25 mouse cellular contexts compared by ENCODE assay signal in the genomic region with DNA sequence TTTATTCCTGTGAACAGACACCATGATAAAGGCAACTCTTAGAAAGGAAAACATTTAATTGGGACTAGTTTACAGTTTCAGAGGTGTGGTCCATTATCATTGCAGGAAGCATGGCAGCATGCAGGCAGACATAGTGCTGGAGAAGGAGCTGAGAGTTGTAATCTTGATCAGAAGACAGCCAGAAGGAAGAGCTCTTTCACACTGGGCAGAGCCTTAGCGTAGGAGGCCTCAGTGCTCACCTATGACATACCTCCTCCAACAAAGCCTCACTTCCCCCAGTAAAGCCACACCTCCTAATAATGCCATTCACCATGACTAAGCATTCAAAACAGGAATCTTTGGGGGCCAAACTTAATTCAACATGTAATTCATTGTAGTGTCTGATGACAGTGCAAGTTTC. TPM values are rescaled to one million over a fixed set of nuclear protein-coding genes. Genes with fewer than 3 reads are reported as not detected.
A peak's percentile ranks its signal among the peaks of the same experiment; 100 is the strongest.
DNase-seq lines count a peak whose midpoint lies in the region; ATAC-seq and TF ChIP-seq lines count a peak whose summit lies in the region.
"Had no signal": no experiment of that assay in that cellular context is flagged by ENCODE, and none has a peak within 500 bp of the region (broad histone marks: within the 10 kb centered on the region; RNA-seq: fewer than 3 reads in every experiment).

No protein-coding gene starts in this region.

- no peak overlapping the region for H3K4me2 ChIP-seq in liver, embryonic 15.5 days
- H3K4me2 ChIP-seq: heart, embryonic 15.5 days had no signal

- H3K27me3 ChIP-seq in G1E (ENCODE audit: insufficient read depth, low read length): no peaks in the 10 kb centered on the region
- no peaks in the 10 kb centered on the region for H3K27me3 ChIP-seq in liver, embryonic 15.5 days
- H3K27me3 ChIP-seq: heart, embryonic 15.5 days had no signal

- peak; percentile 89 for ATAC-seq in G1E (ENCODE audit: extremely low read depth, insufficient number of reproducible peaks, low FRiP score, poor library complexity, severe bottlenecking)
- peak; percentile 56 for ATAC-seq in granulocyte monocyte progenitor cell, adult 5-6 weeks (replicated peaks; ENCODE audit: poor library complexity, severe bottlenecking)
- peak; percentile 80 for ATAC-seq in liver, embryonic 15.5 days (ENCODE audit: insufficient read depth)
- ATAC-seq: forebrain, postnatal 0 days; hindbrain, postnatal 0 days had no signal

- DNase-seq in G1E (ENCODE audit: low spot score) (no peak), R1 (ENCODE audit: low read depth, low spot score) (peak; percentile 71), adipocyte (ENCODE audit: low spot score) (no peak)
- DNase-seq in adrenal gland, postnatal 4 days (ENCODE audit: low spot score in 2 of 2): no peak
- no peak for DNase-seq in layer of hippocampus, postnatal 36 days
- no peak for DNase-seq in ovary, adult 18-20 months (ENCODE audit: low spot score)
- DNase-seq: adrenal gland, adult 2 months; cerebellum, postnatal 14 days; embryo, embryonic 11 days; forebrain, postnatal 0 days; gastrocnemius, adult 2 months; kidney, adult 18-20 months; left cerebral cortex, postnatal 4 days; lung, postnatal 14 days; spleen, adult 18-20 months; thymus, adult 2 months had no signal

- H3K9me3 ChIP-seq in G1E (replicated peaks): no peaks in the 10 kb centered on the region
- no peaks in the 10 kb centered on the region for H3K9me3 ChIP-seq in liver, embryonic 15.5 days (replicated peaks)
- H3K9me3 ChIP-seq: forebrain, embryonic 10.5 days; heart, embryonic 15.5 days; hindbrain, embryonic 10.5 days; midbrain, embryonic 10.5 days had no signal

- H3K9ac ChIP-seq in liver, embryonic 15.5 days: no peak overlapping the region
- H3K9ac ChIP-seq: forebrain, postnatal 0 days; heart, embryonic 15.5 days had no signal

- H3K4me3 ChIP-seq in G1E (ENCODE audit: low read depth, low read length): no peak overlapping the region
- no peak overlapping the region for H3K4me3 ChIP-seq in liver, embryonic 15.5 days (replicated peaks)
- H3K4me3 ChIP-seq: forebrain, embryonic 10.5 days; gastrocnemius, adult 2 months; heart, embryonic 15.5 days; hindbrain, embryonic 10.5 days; layer of hippocampus, adult 2 months; midbrain, embryonic 10.5 days had no signal

- WGBS in liver, embryonic 15.5 days (ENCODE audit: insufficient replicate concordance): 17% methylated on average over 1 of the region's 1 CpGs

- H3K27ac ChIP-seq in liver, embryonic 15.5 days (replicated peaks): peak overlapping the region; percentile 51; the same call in 1 of the 2 replicates
- H3K27ac ChIP-seq: forebrain, embryonic 10.5 days; gastrocnemius, adult 2 months; heart, embryonic 15.5 days; hindbrain, embryonic 10.5 days; hindbrain, postnatal 0 days; kidney, postnatal 0 days; layer of hippocampus, adult 2 months; midbrain, embryonic 10.5 days had no signal

- peaks cover 54% of the 10 kb centered on the region for H3K36me3 ChIP-seq in G1E (replicated peaks)
- H3K36me3 ChIP-seq in liver, embryonic 15.5 days (replicated peaks): peaks cover 19% of the 10 kb centered on the region

- no peak for TF ChIP-seq CTCF in G1E (IDR thresholded peaks at IDR 0.05; ENCODE audit: low read depth, low read length)

- peaks cover 31% of the 10 kb centered on the region for H3K4me1 ChIP-seq in G1E (ENCODE audit: insufficient read depth, low read depth, low read length)
- peaks cover 27% of the 10 kb centered on the region for H3K4me1 ChIP-seq in liver, embryonic 15.5 days (replicated peaks)
- H3K4me1 ChIP-seq: forebrain, embryonic 10.5 days; hindbrain, embryonic 10.5 days; midbrain, embryonic 10.5 days had no signal

RNA-seq across cellular contexts. Expression of gene Phf14, which starts 40.5 kb away (rescaled TPM):
- total RNA-seq in G1E (2014; fragmentation: Nextera tagmentation): 99.4 and 116 TPM in 2 replicates
- total RNA-seq in G1E (2017): 61.9 and 81.4 TPM in 2 replicates
- polyA plus RNA-seq in G1E (2012): 22.9 and 28.8 TPM in 2 replicates
- total RNA-seq in granulocyte monocyte progenitor cell, adult 5-6 weeks (2014; fragmentation: Nextera tagmentation): 96.5 and 98.9 TPM in 2 replicates
- 95.9 and 101 TPM in 2 replicates for total RNA-seq in granulocyte monocyte progenitor cell, adult 5-6 weeks (2017)
- polyA plus RNA-seq in liver, embryonic 15.5 days (2015; fragmentation: Nextera tagmentation; extraction: Ambion mirVana): 11.0 and 14.8 TPM in 2 replicates
- total RNA-seq in adrenal gland, postnatal 4 days (2021): 10 to 100 TPM; 86.9 to 87.2 TPM
- 10 to 100 TPM; 77.1 to 79.8 TPM for total RNA-seq in layer of hippocampus, postnatal 36 days (2021)

RNA-seq across cellular contexts. Expression of gene Ndufa4, which starts 40.8 kb away (rescaled TPM):
- total RNA-seq in G1E (2014; fragmentation: Nextera tagmentation) (103 and 109 TPM in 2 replicates), G1E (2017) (314 and 347 TPM in 2 replicates)
- polyA plus RNA-seq in G1E (2012): 13.7 and 23.9 TPM in 2 replicates
- total RNA-seq in granulocyte monocyte progenitor cell, adult 5-6 weeks (2014; fragmentation: Nextera tagmentation): 572 and 845 TPM in 2 replicates
- 443 and 454 TPM in 2 replicates for total RNA-seq in granulocyte monocyte progenitor cell, adult 5-6 weeks (2017)
- polyA plus RNA-seq in liver, embryonic 15.5 days (2015; fragmentation: Nextera tagmentation; extraction: Ambion mirVana): 466 and 509 TPM in 2 replicates
- 100 to 1,000 TPM; 671 to 748 TPM for total RNA-seq in adrenal gland, postnatal 4 days (2021)
- 100 to 1,000 TPM; 724 to 813 TPM for total RNA-seq in layer of hippocampus, postnatal 36 days (2021)
